ENCODE assay signal across 31 mouse cellular contexts in genomic region chr7:5109301-5109700, GRCm38 (mm10). TPM values are rescaled to one million over a fixed set of nuclear protein-coding genes. Genes with fewer than 3 reads are reported as not detected.
"Had no signal": no experiment of that assay in that cellular context is flagged by ENCODE, and none has a peak within 500 bp of the region (broad histone marks: within the 10 kb centered on the region; RNA-seq: fewer than 3 reads in every experiment).

No protein-coding gene starts in this region.

- H3K4me3 ChIP-seq: kidney, embryonic 15.5 days; left cerebral cortex, adult 2 months; liver, embryonic 15.5 days; lung, embryonic 15.5 days; megakaryocyte, embryonic 14.5 days; midbrain, embryonic 10.5 days; stomach, embryonic 15.5 days had no signal

- H3K27me3 ChIP-seq: kidney, embryonic 15.5 days; liver, embryonic 15.5 days; lung, embryonic 15.5 days; stomach, embryonic 15.5 days had no signal

- H3K9me3 ChIP-seq: kidney, embryonic 15.5 days; liver, embryonic 15.5 days; lung, embryonic 15.5 days; stomach, embryonic 15.5 days had no signal

- H3K4me1 ChIP-seq: kidney, embryonic 15.5 days; liver, embryonic 15.5 days; midbrain, embryonic 10.5 days; stomach, embryonic 15.5 days had no signal

- DNase-seq: kidney, adult 8-10 months; kidney, postnatal 10 days; kidney, postnatal 36 days; layer of hippocampus, postnatal 36 days; lung, adult 18-20 months; lung, postnatal 10 days; lung, postnatal 36 days; midbrain, embryonic 14.5 days; retina, postnatal 1 day; right cerebral cortex, postnatal 25 days; spleen, adult 18-20 months; thymus, adult 2 months; thymus, postnatal 14 days; thymus, postnatal 4 days had no signal

- H3K36me3 ChIP-seq: kidney, embryonic 15.5 days; liver, embryonic 15.5 days; lung, embryonic 15.5 days; midbrain, embryonic 10.5 days; stomach, embryonic 15.5 days had no signal

- H3K4me2 ChIP-seq: kidney, embryonic 15.5 days; liver, embryonic 15.5 days; lung, embryonic 15.5 days; stomach, embryonic 15.5 days had no signal

- H3K9ac ChIP-seq: kidney, embryonic 15.5 days; liver, embryonic 15.5 days; lung, embryonic 15.5 days; stomach, embryonic 15.5 days had no signal

- H3K27ac ChIP-seq: kidney, embryonic 15.5 days; left cerebral cortex, adult 2 months; liver, embryonic 15.5 days; lung, embryonic 15.5 days; midbrain, embryonic 10.5 days; stomach, embryonic 15.5 days had no signal

RNA-seq across cellular contexts. Expression of gene Rfpl4, which starts 7.4 kb away (rescaled TPM):
- total RNA-seq: layer of hippocampus, adult 8-10 months; layer of hippocampus, postnatal 10 days; layer of hippocampus, postnatal 36 days; left cerebral cortex, adult 2 months; left cerebral cortex, postnatal 10 days; left cerebral cortex, postnatal 36 days; liver, adult 2 months; midbrain, postnatal 0 days had no signal
- polyA plus RNA-seq: kidney, embryonic 15.5 days; limb, embryonic 11.5 days; limb, embryonic 14.5 days; liver, adult 2 months; liver, embryonic 15.5 days; lung, embryonic 15.5 days; midbrain, embryonic 10.5 days; midbrain, embryonic 14.5 days; midbrain, postnatal 0 days; neural tube, embryonic 11.5 days; neural tube, embryonic 14.5 days; stomach, embryonic 15.5 days; thymus, adult 2 months had no signal

RNA-seq across cellular contexts. Expression of gene Rasl2-9, which starts 16.4 kb away (rescaled TPM):
- total RNA-seq: layer of hippocampus, postnatal 10 days; layer of hippocampus, postnatal 36 days; midbrain, postnatal 0 days had no signal
- polyA plus RNA-seq: kidney, embryonic 15.5 days; neural tube, embryonic 11.5 days had no signal

RNA-seq across cellular contexts. Expression of gene Vmn1r55, which starts 40.2 kb away (rescaled TPM):
- total RNA-seq: layer of hippocampus, postnatal 10 days; layer of hippocampus, postnatal 36 days; left cerebral cortex, adult 2 months; left cerebral cortex, postnatal 10 days; left cerebral cortex, postnatal 36 days; liver, adult 2 months; midbrain, postnatal 0 days had no signal
- polyA plus RNA-seq: kidney, embryonic 15.5 days; limb, embryonic 14.5 days; liver, adult 2 months; liver, embryonic 15.5 days; lung, embryonic 15.5 days; midbrain, embryonic 10.5 days; midbrain, postnatal 0 days; neural tube, embryonic 11.5 days; stomach, embryonic 15.5 days; thymus, adult 2 months had no signal
